Mouse (Mus musculus) liver, postnatal 0 days (tissue): ENCODE measurements around the gene Cyp2d9. TPM values are rescaled to one million over a fixed set of nuclear protein-coding genes. Genes with fewer than 3 reads are reported as not detected.
"Not testable (repeated sequence)": the region's sequence is repeated elsewhere in the genome, so short reads cannot be mapped to it uniquely, and the experiment has no call there.

Experiments used
- ATAC-seq: fragments of 200-750 bp; cut with Nextera tagmentation; 2 replicates; pipeline ENCODE4 v1.8.0; 2017; ENCODE audit warnings: mild to moderate bottlenecking, moderate library complexity
- DNase-seq: peaks from one replicate; pipeline ENCODE4 v3.0.0-alpha.2; 2016
- H3K27ac ChIP-seq: fragments of 300-500 bp; sonication (generic); 2 replicates; pipeline ENCODE4 v1.5.1; 2014; ENCODE audit warnings: antibody characterized with exemption, moderate library complexity, mild to moderate bottlenecking, low read depth
- H3K27me3 ChIP-seq: fragments of 300-500 bp; sonication (generic); 2 replicates; pipeline ENCODE4 v1.6.1; 2014; ENCODE audit warnings: low read length, control low read depth, mixed read lengths; ENCODE audit not compliant: insufficient read depth
- H3K36me3 ChIP-seq: fragments of 300-500 bp; sonication (generic); replicated peaks from 2 replicates; pipeline ENCODE4 v1.6.1; 2014; ENCODE audit warnings: mild to moderate bottlenecking, control low read depth, low read length, moderate library complexity, mixed read lengths; ENCODE audit not compliant: insufficient read depth
- H3K4me1 ChIP-seq: fragments of 300-500 bp; sonication (generic); 2 replicates; pipeline ENCODE4 v1.6.1; 2014; ENCODE audit warnings: antibody characterized with exemption, mild to moderate bottlenecking, control low read depth; ENCODE audit not compliant: insufficient read depth
- H3K4me2 ChIP-seq: fragments of 300-500 bp; sonication (generic); 2 replicates; pipeline ENCODE4 v1.6.1; 2014; ENCODE audit warnings: low read depth, mild to moderate bottlenecking, low read length, moderate library complexity, mixed read lengths
- H3K4me3 ChIP-seq: fragments of 300-500 bp; sonication (generic); 2 replicates; pipeline ENCODE4 v1.5.1; 2014; ENCODE audit warnings: low read depth, low read length
- H3K9ac ChIP-seq: fragments of 300-500 bp; sonication (generic); replicated peaks from 2 replicates; pipeline ENCODE4 v1.6.1; 2014; ENCODE audit warnings: mild to moderate bottlenecking, moderate library complexity
- H3K9me3 ChIP-seq: fragments of 300-500 bp; sonication (generic); 2 replicates; pipeline ENCODE4 v1.6.1; 2016; ENCODE audit warnings: mild to moderate bottlenecking, control low read depth, low read length, mixed read lengths
- CTCF ChIP-seq: sonication (generic); IDR thresholded peaks from 2 replicates; pipeline ENCODE4 v1.5.1; 2016; ENCODE audit warnings: antibody characterized with exemption, low read depth
- EP300 ChIP-seq: IDR thresholded peaks from 2 replicates; pipeline ENCODE4 v1.6.1; 2016; ENCODE audit warnings: antibody characterized with exemption, low read depth, mild to moderate bottlenecking
- whole genome bisulfite sequencing: fragments of 180-500 bp; shearing (Covaris S2); extraction: QIAGEN DNeasy Blood & Tissue Kit; methylation state at CpG from one replicate; pipeline ENCODE4 v1.1.7; 2014; ENCODE audit not compliant: insufficient replicate concordance; 5-methylcytosine and 5-hydroxymethylcytosine counted together
- microRNA-seq: library from miRNA; unstranded; fragments of <30 nt; microRNA quantifications from one replicate; pipeline ENCODE4, GENCODE M21; 2016
- polyA plus RNA-seq: library from polyadenylated mRNA; unstranded; fragments of >200 nt; fragmentation: Nextera tagmentation; extraction: Ambion mirVana; gene quantifications from 2 replicates; pipeline ENCODE4 v1.2.1, GENCODE M21; 2015

Cyp2d9 gene
- polyA plus RNA-seq, 1 experiment from 2014 or later = 216 TPM

- DNase-seq (peak; percentile 12), ATAC-seq (peak; percentile 67)
- no peaks in the 10 kb centered on the region for H3K27me3 ChIP-seq
- H3K4me3 ChIP-seq = no peak overlapping the region
- TF ChIP-seq CTCF (no peak), EP300 (no peak)
- H3K4me1 ChIP-seq = no peaks in the 10 kb centered on the region
- H3K36me3 ChIP-seq = no peaks in the 10 kb centered on the region
- WGBS = 58% methylated on average over 5 of the region's 5 CpGs
- H3K9me3 ChIP-seq = no peaks in the 10 kb centered on the region
- no peak overlapping the region for H3K27ac ChIP-seq
- H3K9ac ChIP-seq = no peak overlapping the region
- no peak overlapping the region for H3K4me2 ChIP-seq
Observed at GRCm38 (mm10) chr15:82457064-82458021, 24.1 kb downstream of the Cyp2d9 start.

GRCm38 (mm10) chr15:82459266-82459665, 26.0 kb downstream of the Cyp2d9 start:
- peak; percentile 10 for DNase-seq
- WGBS = 75% methylated on average over 12 of the region's 12 CpGs
- H3K4me3 ChIP-seq, H3K4me1 ChIP-seq, H3K4me2 ChIP-seq, ATAC-seq, H3K27me3 ChIP-seq, H3K9me3 ChIP-seq, H3K36me3 ChIP-seq, H3K9ac ChIP-seq, H3K27ac ChIP-seq: not testable (repeated sequence)

- Histone ChIP-seq H3K4me3 (no peak overlapping the region), H3K9me3 (no peaks in the 10 kb centered on the region), H3K27ac (no peak overlapping the region), H3K27me3 (no peaks in the 10 kb centered on the region), H3K4me2 (no peak overlapping the region), H3K4me1 (no peaks in the 10 kb centered on the region), H3K9ac (no peak overlapping the region), H3K36me3 (no peaks in the 10 kb centered on the region)
- no peak for ATAC-seq
- peak; percentile 3 for DNase-seq
- WGBS = 63% methylated on average over 2 of the region's 2 CpGs
- TF ChIP-seq EP300 = no peak
- TF ChIP-seq CTCF = no peak
Observed at GRCm38 (mm10) chr15:82464701-82465100, 31.5 kb downstream of the Cyp2d9 start.

GRCm38 (mm10) chr15:82494273-82494672, 61.0 kb downstream of the Cyp2d9 start:
- not testable (repeated sequence) for ATAC-seq, H3K27ac ChIP-seq, H3K9me3 ChIP-seq, H3K36me3 ChIP-seq, H3K4me1 ChIP-seq, DNase-seq, H3K4me3 ChIP-seq, H3K27me3 ChIP-seq, H3K4me2 ChIP-seq, H3K9ac ChIP-seq
- 71% methylated on average over 11 of the region's 13 CpGs for WGBS

Small RNA genes within 50 kb of the gene (microRNA-seq; reads per million reads assigned to microRNA genes)
- gene Gm25990 (not detected), gene Gm27331 (not detected), gene Gm27622 (not detected), gene Gm27825 (not detected), gene Mir7684 (not detected)

Other genes starting within 250 kb of the Cyp2d9 start
- gene Shisa8, start 220.6 kb upstream of the Cyp2d9 start, polyA plus RNA-seq = 0.08 and 0.13 TPM in 2 replicates
- gene Tnfrsf13c, start 209.1 kb upstream of the Cyp2d9 start, polyA plus RNA-seq = 2.0 and 2.3 TPM in 2 replicates
- 27.8 and 30.7 TPM in 2 replicates for gene Cenpm, start 188.7 kb upstream of the Cyp2d9 start, polyA plus RNA-seq
- gene 1500009C09Rik, start 181.0 kb upstream of the Cyp2d9 start, polyA plus RNA-seq = not detected in 2 replicates
- gene Sept3, start 158.5 kb upstream of the Cyp2d9 start, polyA plus RNA-seq = 0.06 and 0.07 TPM in 2 replicates
- gene Wbp2nl, start 134.5 kb upstream of the Cyp2d9 start, polyA plus RNA-seq = 0.07 and 0.09 TPM in 2 replicates
- 34.6 TPM in 2 replicates for gene Naga, start 94.5 kb upstream of the Cyp2d9 start, polyA plus RNA-seq
- gene Pheta2, start 94.5 kb upstream of the Cyp2d9 start, polyA plus RNA-seq = 16.1 and 17.5 TPM in 2 replicates
- gene Smdt1, start 94.5 kb upstream of the Cyp2d9 start, polyA plus RNA-seq = 145 and 151 TPM in 2 replicates
- 642 and 691 TPM in 2 replicates for gene Ndufa6, start 79.1 kb upstream of the Cyp2d9 start, polyA plus RNA-seq
- gene Cyp2d22, start 53.2 kb upstream of the Cyp2d9 start, polyA plus RNA-seq = 42.0 and 44.9 TPM in 2 replicates
- 0.20 and 0.25 TPM in 2 replicates for gene Cyp2d11, start 39.4 kb upstream of the Cyp2d9 start, polyA plus RNA-seq
- 384 and 387 TPM in 2 replicates for gene Cyp2d10, start 26.2 kb upstream of the Cyp2d9 start, polyA plus RNA-seq
- gene Cyp2d12, start 121.6 kb downstream of the Cyp2d9 start, polyA plus RNA-seq = 0.07 TPM in 1 of 2 replicates, not detected in the other
- not detected in 2 replicates for gene Cyp2d34, start 187.5 kb downstream of the Cyp2d9 start, polyA plus RNA-seq